Mouse (Mus musculus) midbrain, embryonic 14.5 days (tissue): ENCODE measurements around the gene Lcor. TPM values are rescaled to one million over a fixed set of nuclear protein-coding genes. Genes with fewer than 3 reads are reported as not detected.

Experiments
- ATAC-seq: fragments of 200-750 bp; cut with Nextera tagmentation; 2 replicates; pipeline ENCODE4 v1.8.0; 2017; ENCODE audit warnings: moderate number of reproducible peaks, moderate library complexity; ENCODE audit not compliant: low FRiP score, low TSS enrichment
- DNase-seq: peaks from one replicate; pipeline ENCODE4 v3.0.0-alpha.2; 2015
- H3K27ac ChIP-seq: fragments of 300-500 bp; sonication (generic); replicated peaks from 2 replicates; pipeline ENCODE4 v1.5.1; 2014; ENCODE audit warnings: mild to moderate bottlenecking, low read depth, low read length, moderate library complexity
- H3K27me3 ChIP-seq: fragments of 300-500 bp; sonication (generic); 2 replicates; pipeline ENCODE4 v1.6.1; 2014; ENCODE audit warnings: low read length, control low read depth, mixed read lengths; ENCODE audit not compliant: control insufficient read depth, insufficient read depth
- H3K36me3 ChIP-seq: fragments of 300-500 bp; sonication (generic); 2 replicates; pipeline ENCODE4 v1.6.1; 2014; ENCODE audit warnings: low read length, control low read depth; ENCODE audit not compliant: control insufficient read depth, insufficient read depth
- H3K4me1 ChIP-seq: fragments of 300-500 bp; sonication (generic); 2 replicates; pipeline ENCODE4 v1.6.1; 2014; ENCODE audit warnings: mild to moderate bottlenecking, antibody characterized with exemption, low read length, control low read depth; ENCODE audit not compliant: control insufficient read depth, insufficient read depth
- H3K4me2 ChIP-seq: fragments of 300-500 bp; sonication (generic); 2 replicates; pipeline ENCODE4 v1.6.1; 2014; ENCODE audit warnings: mild to moderate bottlenecking, low read length, moderate library complexity
- H3K4me3 ChIP-seq: fragments of 300-500 bp; sonication (generic); replicated peaks from 2 replicates; pipeline ENCODE4 v1.5.1; 2014; ENCODE audit warnings: low read depth, low read length
- H3K9ac ChIP-seq: fragments of 300-500 bp; sonication (generic); replicated peaks from 2 replicates; pipeline ENCODE4 v1.6.1; 2014; ENCODE audit warnings: mild to moderate bottlenecking, low read length, moderate library complexity
- H3K9me3 ChIP-seq: fragments of 300-500 bp; sonication (generic); 2 replicates; pipeline ENCODE4 v1.6.1; 2016; ENCODE audit warnings: low read length, control low read depth, mixed read lengths; ENCODE audit not compliant: control insufficient read depth
- WGBS: fragments of 180-500 bp; shearing (Covaris S2); extraction: QIAGEN DNeasy Blood & Tissue Kit; methylation state at CpG from one replicate; pipeline ENCODE4 v1.1.7; 2014; 5-methylcytosine and 5-hydroxymethylcytosine counted together
- polyA plus RNA-seq: library from polyadenylated mRNA; unstranded; fragments of >200 nt; fragmentation: Nextera tagmentation; extraction: Ambion mirVana; gene quantifications from 2 replicates; pipeline ENCODE4 v1.2.1, GENCODE M21; 2014

The Lcor gene
- polyA plus RNA-seq, 1 experiment from 2014 or later, result 24.3 TPM

- H3K27me3 ChIP-seq, result no peaks in the 10 kb centered on the region
- H3K9ac ChIP-seq, result no peak overlapping the region
- H3K9me3 ChIP-seq, result no peaks in the 10 kb centered on the region
- DNase-seq (no peak), ATAC-seq (no peak)
- H3K27ac ChIP-seq, result no peak overlapping the region
- WGBS, result 88% methylated on average over 6 of the region's 6 CpGs
- H3K4me1 ChIP-seq, result peaks cover 13% of the 10 kb centered on the region
- H3K36me3 ChIP-seq, result no peaks in the 10 kb centered on the region
- no peak overlapping the region for H3K4me3 ChIP-seq
- no peak overlapping the region for H3K4me2 ChIP-seq
These were observed 36.7 kb downstream of the Lcor start for GRCm38 (mm10) chr19:41519121-41519520.

- Histone ChIP-seq H3K36me3 (no peaks in the 10 kb centered on the region), H3K9ac (no peak overlapping the region), H3K4me3 (no peak overlapping the region), H3K4me2 (no peak overlapping the region), H3K27me3 (no peaks in the 10 kb centered on the region), H3K9me3 (no peaks in the 10 kb centered on the region), H3K27ac (no peak overlapping the region), H3K4me1 (peaks cover 13% of the 10 kb centered on the region)
- ATAC-seq (no peak), DNase-seq (peak; percentile 23)
- WGBS, result 20% methylated on average over 2 of the region's 2 CpGs
These were observed 39.8 kb downstream of the Lcor start for GRCm38 (mm10) chr19:41522246-41522645.

- no peak overlapping the region for H3K9ac ChIP-seq
- H3K4me3 ChIP-seq, result no peak overlapping the region
- WGBS, result 79% methylated on average over 3 of the region's 3 CpGs
- no peak for DNase-seq
- H3K4me2 ChIP-seq, result no peak overlapping the region
- H3K36me3 ChIP-seq, result no peaks in the 10 kb centered on the region
- H3K27me3 ChIP-seq, result no peaks in the 10 kb centered on the region
- no peaks in the 10 kb centered on the region for H3K9me3 ChIP-seq
- H3K27ac ChIP-seq, result no peak overlapping the region
- ATAC-seq, result no peak
- peaks cover 13% of the 10 kb centered on the region for H3K4me1 ChIP-seq
These were observed 41.5 kb downstream of the Lcor start for GRCm38 (mm10) chr19:41523798-41524563.

GRCm38 (mm10) chr19:41529169-41529568 lies 46.7 kb downstream of the Lcor start:
- DNase-seq, result no peak
- H3K4me1 ChIP-seq, result no peaks in the 10 kb centered on the region

GRCm38 (mm10) chr19:41534021-41534420 lies 51.6 kb downstream of the Lcor start:
- no peak overlapping the region for H3K27ac ChIP-seq
- DNase-seq (no peak), ATAC-seq (no peak)
- H3K4me1 ChIP-seq, result no peaks in the 10 kb centered on the region
- no peaks in the 10 kb centered on the region for H3K9me3 ChIP-seq
- H3K27me3 ChIP-seq, result no peaks in the 10 kb centered on the region
- no peak overlapping the region for H3K9ac ChIP-seq
- WGBS, result 96% methylated on average over 3 of the region's 3 CpGs
- no peak overlapping the region for H3K4me2 ChIP-seq
- no peak overlapping the region for H3K4me3 ChIP-seq
- 0 out of 2 replicates have a peak, but pooled peaks cover 12% of the 10 kb centered on the region for H3K36me3 ChIP-seq

More at GRCm38 (mm10) chr19:41529169-41529568, 46.7 kb downstream of the Lcor start:
- Histone ChIP-seq H3K4me3 (no peak overlapping the region), H3K4me2 (no peak overlapping the region), H3K36me3 (0 out of 2 replicates have a peak, but pooled peaks cover 5% of the 10 kb centered on the region), H3K27ac (no peak overlapping the region), H3K9ac (no peak overlapping the region), H3K27me3 (no peaks in the 10 kb centered on the region), H3K9me3 (no peaks in the 10 kb centered on the region)
- 94% methylated on average over 3 of the region's 3 CpGs for WGBS
- no peak for ATAC-seq

GRCm38 (mm10) chr19:41556981-41557380 lies 74.5 kb downstream of the Lcor start:
- Histone ChIP-seq H3K9me3 (no peaks in the 10 kb centered on the region), H3K36me3 (peaks cover 40% of the 10 kb centered on the region), H3K27me3 (no peaks in the 10 kb centered on the region), H3K4me1 (no peaks in the 10 kb centered on the region), H3K4me2 (no peak overlapping the region), H3K27ac (no peak overlapping the region), H3K4me3 (no peak overlapping the region), H3K9ac (no peak overlapping the region)
- DNase-seq, result no peak
- 81% methylated on average over 4 of the region's 4 CpGs for WGBS
- no peak for ATAC-seq

- H3K4me1 ChIP-seq, result no peaks in the 10 kb centered on the region
- no peak for ATAC-seq
- H3K4me2 ChIP-seq, result no peak overlapping the region
These were observed 75.1 kb downstream of the Lcor start for GRCm38 (mm10) chr19:41557491-41557890.

GRCm38 (mm10) chr19:41558891-41559486 lies 76.6 kb downstream of the Lcor start:
- H3K4me1 ChIP-seq, result no peaks in the 10 kb centered on the region
- 74% methylated on average over 9 of the region's 9 CpGs for WGBS
- ATAC-seq (no peak), DNase-seq (peak; percentile 60)
- no peak overlapping the region for H3K4me3 ChIP-seq
- no peaks in the 10 kb centered on the region for H3K27me3 ChIP-seq
- H3K9me3 ChIP-seq, result no peaks in the 10 kb centered on the region
- H3K27ac ChIP-seq, result no peak overlapping the region
- H3K36me3 ChIP-seq, result peaks cover 34% of the 10 kb centered on the region
- H3K9ac ChIP-seq, result no peak overlapping the region
- H3K4me2 ChIP-seq, result no peak overlapping the region

More at GRCm38 (mm10) chr19:41557491-41557890, 75.1 kb downstream of the Lcor start:
- Histone ChIP-seq H3K4me3 (no peak overlapping the region), H3K9ac (no peak overlapping the region), H3K36me3 (peaks cover 38% of the 10 kb centered on the region), H3K27me3 (no peaks in the 10 kb centered on the region), H3K9me3 (no peaks in the 10 kb centered on the region), H3K27ac (no peak overlapping the region)
- 91% methylated on average over 4 of the region's 4 CpGs for WGBS
- DNase-seq, result no peak

GRCm38 (mm10) chr19:41560856-41561255 lies 78.4 kb downstream of the Lcor start:
- 97% methylated on average over 3 of the region's 3 CpGs for WGBS
- no peak overlapping the region for H3K4me3 ChIP-seq
- H3K4me1 ChIP-seq, result no peaks in the 10 kb centered on the region
- ATAC-seq (no peak), DNase-seq (no peak)
- no peak overlapping the region for H3K9ac ChIP-seq
- H3K4me2 ChIP-seq, result no peak overlapping the region
- no peaks in the 10 kb centered on the region for H3K27me3 ChIP-seq
- H3K9me3 ChIP-seq, result no peaks in the 10 kb centered on the region
- peaks cover 30% of the 10 kb centered on the region for H3K36me3 ChIP-seq
- H3K27ac ChIP-seq, result no peak overlapping the region
